Mouse (Mus musculus): ENCODE data around the gene Macf1. TPM values are rescaled to one million over a fixed set of nuclear protein-coding genes. Genes with fewer than 3 reads are reported as not detected.

Gene Macf1
- polyA plus RNA-seq, 1 experiment from 2014 or later = 28.9 TPM

GRCm38 (mm10) chr4:123649131-123649530 lies 35.0 kb downstream of the Macf1 start:
- 0 out of 2 replicates have a peak, but pooled peaks cover 2% of the 10 kb centered on the region for H3K4me1 ChIP-seq (replicated peaks; ENCODE audit: control insufficient read depth, insufficient read depth)
- DNase-seq (ENCODE audit: low spot score) (no peak), ATAC-seq (ENCODE audit: low FRiP score, low TSS enrichment) (no peak)
- H3K9me3 ChIP-seq (ENCODE audit: control insufficient read depth, low read length) = no peaks in the 10 kb centered on the region
- no peak overlapping the region for H3K27ac ChIP-seq (replicated peaks)
- H3K4me2 ChIP-seq (replicated peaks; ENCODE audit: low read depth) = no peak overlapping the region
- H3K27me3 ChIP-seq (ENCODE audit: control insufficient read depth, insufficient read depth, low read length) = no peaks in the 10 kb centered on the region
- TF ChIP-seq CTCF (IDR thresholded peaks at IDR 0.05; ENCODE audit: low read depth) = no peak
- no peak for TF ChIP-seq EP300 (optimal IDR thresholded peaks at IDR 0.05)
- 80% methylated on average over 6 of the region's 6 CpGs for WGBS
- no peak overlapping the region for H3K4me3 ChIP-seq (ENCODE audit: low read depth, low read length)
- H3K36me3 ChIP-seq (ENCODE audit: control insufficient read depth, insufficient read depth, low read length) = no peaks in the 10 kb centered on the region
- no peak overlapping the region for H3K9ac ChIP-seq (ENCODE audit: low read length)

- Histone ChIP-seq H3K27ac (replicated peaks) (no peak overlapping the region), H3K4me2 (replicated peaks; ENCODE audit: low read depth) (no peak overlapping the region), H3K9me3 (ENCODE audit: control insufficient read depth, low read length) (no peaks in the 10 kb centered on the region), H3K9ac (ENCODE audit: low read length) (no peak overlapping the region), H3K4me3 (ENCODE audit: low read depth, low read length) (no peak overlapping the region), H3K36me3 (ENCODE audit: control insufficient read depth, insufficient read depth, low read length) (no peaks in the 10 kb centered on the region), H3K27me3 (ENCODE audit: control insufficient read depth, insufficient read depth, low read length) (no peaks in the 10 kb centered on the region), H3K4me1 (replicated peaks; ENCODE audit: control insufficient read depth, insufficient read depth) (0 out of 2 replicates have a peak, but pooled peaks cover 2% of the 10 kb centered on the region)
- no peak for TF ChIP-seq EP300 (optimal IDR thresholded peaks at IDR 0.05)
- no peak for TF ChIP-seq CTCF (IDR thresholded peaks at IDR 0.05; ENCODE audit: low read depth)
- no peak for DNase-seq (ENCODE audit: low spot score)
- ATAC-seq (ENCODE audit: low FRiP score, low TSS enrichment) = no peak
- WGBS = 82% methylated on average over 4 of the region's 4 CpGs
These were observed 36.5 kb downstream of the Macf1 start for GRCm38 (mm10) chr4:123647668-123648067.

- DNase-seq (ENCODE audit: low spot score) (no peak), ATAC-seq (ENCODE audit: low FRiP score, low TSS enrichment) (no peak)
- no peaks in the 10 kb centered on the region for H3K27me3 ChIP-seq (ENCODE audit: control insufficient read depth, insufficient read depth, low read length)
- no peak overlapping the region for H3K4me2 ChIP-seq (replicated peaks; ENCODE audit: low read depth)
- 0 out of 2 replicates have a peak, but pooled peaks cover 2% of the 10 kb centered on the region for H3K4me1 ChIP-seq (replicated peaks; ENCODE audit: control insufficient read depth, insufficient read depth)
- no peak overlapping the region for H3K4me3 ChIP-seq (ENCODE audit: low read depth, low read length)
- TF ChIP-seq EP300 (optimal IDR thresholded peaks at IDR 0.05) (no peak), CTCF (IDR thresholded peaks at IDR 0.05; ENCODE audit: low read depth) (no peak)
- H3K9ac ChIP-seq (ENCODE audit: low read length) = no peak overlapping the region
- no peak overlapping the region for H3K27ac ChIP-seq (replicated peaks)
- 54% methylated on average over 2 of the region's 2 CpGs for WGBS
- H3K36me3 ChIP-seq (ENCODE audit: control insufficient read depth, insufficient read depth, low read length) = no peaks in the 10 kb centered on the region
- no peaks in the 10 kb centered on the region for H3K9me3 ChIP-seq (ENCODE audit: control insufficient read depth, low read length)
These were observed 37.1 kb downstream of the Macf1 start for GRCm38 (mm10) chr4:123647109-123647508.

GRCm38 (mm10) chr4:123645246-123645845 lies 38.8 kb downstream of the Macf1 start:
- Histone ChIP-seq H3K4me3 (ENCODE audit: low read depth, low read length) (no peak overlapping the region), H3K36me3 (ENCODE audit: control insufficient read depth, insufficient read depth, low read length) (no peaks in the 10 kb centered on the region), H3K27ac (replicated peaks) (no peak overlapping the region), H3K9me3 (ENCODE audit: control insufficient read depth, low read length) (no peaks in the 10 kb centered on the region), H3K9ac (ENCODE audit: low read length) (no peak overlapping the region), H3K27me3 (ENCODE audit: control insufficient read depth, insufficient read depth, low read length) (no peaks in the 10 kb centered on the region), H3K4me1 (replicated peaks; ENCODE audit: control insufficient read depth, insufficient read depth) (no peaks in the 10 kb centered on the region), H3K4me2 (replicated peaks; ENCODE audit: low read depth) (no peak overlapping the region)
- ATAC-seq (ENCODE audit: low FRiP score, low TSS enrichment) (no peak), DNase-seq (ENCODE audit: low spot score) (no peak)
- 78% methylated on average over 3 of the region's 3 CpGs for WGBS
- TF ChIP-seq CTCF (IDR thresholded peaks at IDR 0.05; ENCODE audit: low read depth) (no peak), EP300 (optimal IDR thresholded peaks at IDR 0.05) (no peak)

- DNase-seq (ENCODE audit: low spot score) (peak; percentile 31), ATAC-seq (ENCODE audit: low FRiP score, low TSS enrichment) (peak; percentile 47; the same call in 1 of the 2 replicates)
- Histone ChIP-seq H3K4me2 (replicated peaks; ENCODE audit: low read depth) (no peak overlapping the region), H3K4me3 (ENCODE audit: low read depth, low read length) (no peak overlapping the region), H3K9me3 (ENCODE audit: control insufficient read depth, low read length) (no peaks in the 10 kb centered on the region), H3K36me3 (ENCODE audit: control insufficient read depth, insufficient read depth, low read length) (no peaks in the 10 kb centered on the region), H3K4me1 (replicated peaks; ENCODE audit: control insufficient read depth, insufficient read depth) (no peaks in the 10 kb centered on the region), H3K27ac (replicated peaks) (peak overlapping the region; percentile 69), H3K27me3 (ENCODE audit: control insufficient read depth, insufficient read depth, low read length) (no peaks in the 10 kb centered on the region), H3K9ac (ENCODE audit: low read length) (no peak overlapping the region)
- WGBS = 55% methylated on average over 6 of the region's 6 CpGs
- no peak for TF ChIP-seq CTCF (IDR thresholded peaks at IDR 0.05; ENCODE audit: low read depth)
- no peak for TF ChIP-seq EP300 (optimal IDR thresholded peaks at IDR 0.05)
These were observed 40.6 kb downstream of the Macf1 start for GRCm38 (mm10) chr4:123643561-123643960.

- Histone ChIP-seq H3K4me1 (replicated peaks; ENCODE audit: control insufficient read depth, insufficient read depth) (no peaks in the 10 kb centered on the region), H3K27ac (replicated peaks) (peak overlapping the region; percentile 69), H3K27me3 (ENCODE audit: control insufficient read depth, insufficient read depth, low read length) (no peaks in the 10 kb centered on the region), H3K4me3 (ENCODE audit: low read depth, low read length) (no peak overlapping the region), H3K9ac (ENCODE audit: low read length) (no peak overlapping the region), H3K9me3 (ENCODE audit: control insufficient read depth, low read length) (no peaks in the 10 kb centered on the region), H3K4me2 (replicated peaks; ENCODE audit: low read depth) (no peak overlapping the region), H3K36me3 (ENCODE audit: control insufficient read depth, insufficient read depth, low read length) (no peaks in the 10 kb centered on the region)
- ATAC-seq (ENCODE audit: low FRiP score, low TSS enrichment) (peak; percentile 40; the same call in 1 of the 2 replicates), DNase-seq (ENCODE audit: low spot score) (peak; percentile 26)
- 25% methylated on average over 5 of the region's 5 CpGs for WGBS
- no peak for TF ChIP-seq CTCF (IDR thresholded peaks at IDR 0.05; ENCODE audit: low read depth)
- TF ChIP-seq EP300 (optimal IDR thresholded peaks at IDR 0.05) = peak; percentile 25
These were observed 41.3 kb downstream of the Macf1 start for GRCm38 (mm10) chr4:123642877-123643276.

All from stomach, postnatal 0 days (tissue).